Mouse (Mus musculus) C2C12 (cell line): Measurements from ENCODE around the gene Tnnt2. TPM values are rescaled to one million over a fixed set of nuclear protein-coding genes. Genes with fewer than 3 reads are reported as not detected.

Experiments
- H3K27me3 ChIP-seq: one replicate; pipeline ENCODE4 v1.6.1; 2011; ENCODE audit not compliant: control insufficient read depth, insufficient read depth, insufficient read length
- H3K36me3 ChIP-seq: one replicate; pipeline ENCODE4 v1.6.1; 2011; ENCODE audit not compliant: control insufficient read depth, insufficient read depth
- H3K4me3 ChIP-seq: one replicate; pipeline ENCODE4 v1.5.1; 2011; ENCODE audit warnings: mild to moderate bottlenecking, control low read depth; ENCODE audit not compliant: poor library complexity, insufficient read depth, severe bottlenecking
- H3K79me2 ChIP-seq: one replicate; pipeline ENCODE4 v1.6.1; 2011; ENCODE audit not compliant: control insufficient read depth, insufficient read depth
- H3K79me3 ChIP-seq: one replicate; pipeline ENCODE4 v1.6.1; 2011; ENCODE audit warnings: low read depth, control low read depth
- H3ac ChIP-seq: one replicate; pipeline ENCODE3; 2011; ENCODE audit warnings: low read depth; ENCODE audit not compliant: control insufficient read depth, insufficient read length
- CEBPB ChIP-seq: IDR thresholded peaks from one replicate; pipeline ENCODE4 v1.6.1; 2011; ENCODE audit warnings: low read depth, mild to moderate bottlenecking, control low read depth, moderate library complexity
- CTCF ChIP-seq: IDR thresholded peaks from one replicate; pipeline ENCODE4 v1.5.1; 2011; ENCODE audit not compliant: control insufficient read depth, insufficient read depth, insufficient read length
- FOSL1 ChIP-seq: IDR thresholded peaks from one replicate; pipeline ENCODE4 v1.8.0; 2011; ENCODE audit warnings: mild to moderate bottlenecking, low read length; ENCODE audit not compliant: poor library complexity, insufficient read depth, severe bottlenecking
- MAX ChIP-seq: IDR thresholded peaks from one replicate; pipeline ENCODE4 v1.6.1; 2011; ENCODE audit warnings: mild to moderate bottlenecking, control low read depth
- MYOD1 ChIP-seq: IDR thresholded peaks from one replicate; pipeline ENCODE4 v1.6.1; 2011; ENCODE audit warnings: low read depth; ENCODE audit not compliant: control insufficient read depth, insufficient read length
- MYOG ChIP-seq: IDR thresholded peaks from one replicate; pipeline ENCODE4 v1.6.1; 2011; ENCODE audit not compliant: control insufficient read depth, insufficient read length; ENCODE audit errors: extremely low read depth
- USF1 ChIP-seq: IDR thresholded peaks from one replicate; pipeline ENCODE4 v1.6.1; 2011; ENCODE audit warnings: low read depth, mild to moderate bottlenecking, control low read depth, moderate library complexity
- polyA plus RNA-seq: library from polyadenylated mRNA; unstranded; fragments of >200 nt; fragmentation: generic; extraction: Trizol; gene quantifications from one replicate; pipeline ENCODE4 v1.2.1, GENCODE M21; 2012; ENCODE audit warnings: missing spikeins

The Tnnt2 gene
- polyA plus RNA-seq, 1 experiment: 167 TPM

DNA sequence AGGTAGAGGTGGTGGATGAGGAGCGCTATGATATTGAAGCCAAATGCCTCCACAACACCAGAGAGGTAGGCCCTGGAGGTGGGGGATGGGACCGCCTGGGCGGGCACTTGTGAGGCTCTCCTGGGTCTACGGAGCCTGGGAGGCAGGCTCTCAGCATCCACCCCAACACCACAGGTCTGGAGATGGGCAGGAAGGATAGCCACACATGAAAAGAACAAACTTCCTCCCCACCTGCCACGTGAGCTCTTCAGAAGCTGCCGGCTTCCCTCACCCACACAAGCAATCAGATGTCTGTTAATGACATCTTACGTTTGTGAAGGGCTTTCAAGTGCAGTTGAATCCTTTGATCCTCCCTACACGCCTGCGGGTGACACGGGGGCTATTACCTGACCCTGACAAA is 28.6 kb upstream of the Tnnt2 start:
- Histone ChIP-seq H3K27me3 (no peaks in the 10 kb centered on the region), H3K79me2 (no peaks in the 10 kb centered on the region), H3K4me3 (no peak overlapping the region), H3ac (no peak overlapping the region), H3K36me3 (no peaks in the 10 kb centered on the region), H3K79me3 (no peaks in the 10 kb centered on the region)
- TF ChIP-seq USF1 (no peak), FOSL1 (no peak), MAX (no peak), CTCF (no peak), MYOG (no peak), CEBPB (no peak), MYOD1 (no peak)

GRCm38 (mm10) chr1:135810180-135810579 is 26.0 kb upstream of the Tnnt2 start:
- TF ChIP-seq MYOG (no peak), USF1 (no peak)
- H3K36me3 ChIP-seq: no peaks in the 10 kb centered on the region
- no peak overlapping the region for H3K4me3 ChIP-seq
- H3K27me3 ChIP-seq: no peaks in the 10 kb centered on the region
- no peaks in the 10 kb centered on the region for H3K79me2 ChIP-seq
- no peaks in the 10 kb centered on the region for H3K79me3 ChIP-seq
- H3ac ChIP-seq: no peak overlapping the region

GRCm38 (mm10) chr1:135811016-135811646 is 25.0 kb upstream of the Tnnt2 start:
- Histone ChIP-seq H3K79me3 (no peaks in the 10 kb centered on the region), H3K27me3 (no peaks in the 10 kb centered on the region), H3K4me3 (no peak overlapping the region), H3K79me2 (no peaks in the 10 kb centered on the region), H3K36me3 (no peaks in the 10 kb centered on the region), H3ac (no peak overlapping the region)
- peak; percentile 55 for TF ChIP-seq CTCF
- TF ChIP-seq MYOD1: no peak

- no peak for TF ChIP-seq FOSL1
- TF ChIP-seq CTCF: no peak
- no peak for TF ChIP-seq MYOD1
- no peak for TF ChIP-seq MAX
- TF ChIP-seq USF1: no peak
- no peak for TF ChIP-seq MYOG
- Histone ChIP-seq H3K27me3 (no peaks in the 10 kb centered on the region), H3K36me3 (no peaks in the 10 kb centered on the region), H3K79me2 (no peaks in the 10 kb centered on the region), H3ac (no peak overlapping the region), H3K79me3 (no peaks in the 10 kb centered on the region), H3K4me3 (no peak overlapping the region)
Observed at GRCm38 (mm10) chr1:135812205-135812604, 23.9 kb upstream of the Tnnt2 start.

DNA sequence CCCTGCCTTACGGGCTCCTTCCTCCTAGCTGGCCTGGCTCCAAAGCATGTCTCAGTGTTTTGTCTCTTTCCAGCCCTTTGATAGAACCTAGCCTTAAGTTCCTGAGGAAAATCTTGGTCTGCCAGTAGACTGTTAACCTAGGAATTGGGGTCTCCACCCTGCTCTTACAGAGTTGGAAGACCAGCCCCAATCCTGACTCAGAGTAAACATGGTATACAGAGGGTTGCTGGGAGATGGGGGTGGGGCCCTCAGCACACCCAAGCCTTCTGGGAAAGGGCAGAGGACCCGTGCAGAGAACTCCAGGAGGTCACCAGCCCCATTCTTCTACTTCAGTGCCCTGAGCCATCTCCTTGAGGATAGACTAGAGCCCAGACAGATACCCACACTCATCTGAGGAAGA is 23.5 kb upstream of the Tnnt2 start:
- H3K79me3 ChIP-seq: no peaks in the 10 kb centered on the region
- H3K4me3 ChIP-seq: no peak overlapping the region
- TF ChIP-seq MYOD1: no peak
- TF ChIP-seq CTCF: no peak
- no peak for TF ChIP-seq MAX
- no peak for TF ChIP-seq MYOG
- TF ChIP-seq USF1: no peak
- no peak for TF ChIP-seq CEBPB
- no peaks in the 10 kb centered on the region for H3K36me3 ChIP-seq
- H3K27me3 ChIP-seq: no peaks in the 10 kb centered on the region
- no peak overlapping the region for H3ac ChIP-seq
- H3K79me2 ChIP-seq: no peaks in the 10 kb centered on the region

GRCm38 (mm10) chr1:135813071-135813470 is 23.1 kb upstream of the Tnnt2 start:
- Histone ChIP-seq H3K36me3 (no peaks in the 10 kb centered on the region), H3K27me3 (no peaks in the 10 kb centered on the region), H3K4me3 (no peak overlapping the region), H3ac (no peak overlapping the region), H3K79me3 (no peaks in the 10 kb centered on the region), H3K79me2 (no peaks in the 10 kb centered on the region)
- no peak for TF ChIP-seq CEBPB
- no peak for TF ChIP-seq CTCF
- TF ChIP-seq FOSL1: no peak
- no peak for TF ChIP-seq USF1
- TF ChIP-seq MYOD1: no peak
- no peak for TF ChIP-seq MAX
- TF ChIP-seq MYOG: no peak
